Mouse (Mus musculus): Measurements from ENCODE around the gene Spock1. TPM values are rescaled to one million over a fixed set of nuclear protein-coding genes. Genes with fewer than 3 reads are reported as not detected.

The Spock1 gene
- polyA plus RNA-seq (2015; fragmentation: Illumina TruSeq; extraction: RNeasy Lipid Tissue Mini Kit (QIAGEN cat#74804); ENCODE audit: insufficient read depth, low replicate concordance), result not detected

DNA sequence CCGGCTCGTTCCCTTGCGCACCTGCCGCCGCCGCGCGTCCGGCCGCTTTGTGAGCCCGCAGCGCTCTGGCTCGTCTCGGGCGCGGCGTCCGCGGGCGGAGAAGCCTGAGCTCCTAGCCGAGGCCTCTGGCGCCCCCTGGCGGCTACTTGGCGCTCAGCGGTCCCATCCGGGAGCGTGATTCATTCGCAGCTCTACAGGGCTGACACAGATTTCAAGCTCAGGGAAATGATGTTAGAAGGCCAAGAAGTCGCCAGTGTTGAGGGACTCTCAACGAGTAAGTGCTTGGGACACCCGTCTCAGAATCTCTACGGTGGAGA lies at the start of gene Spock1:
Spock1 (minus strand) TSS at position 67 of the 317 bp plus-strand sequence.

Other genes starting within 250 kb of the Spock1 start
- gene Klhl3, start 205.3 kb upstream of the Spock1 start, polyA plus RNA-seq (2015; fragmentation: Illumina TruSeq; extraction: RNeasy Lipid Tissue Mini Kit (QIAGEN cat#74804); ENCODE audit: insufficient read depth, low replicate concordance), result 1.5 TPM
- 83.3 TPM for gene Hnrnpa0, start 220.2 kb upstream of the Spock1 start, polyA plus RNA-seq (2015; fragmentation: Illumina TruSeq; extraction: RNeasy Lipid Tissue Mini Kit (QIAGEN cat#74804); ENCODE audit: insufficient read depth, low replicate concordance)
- 93.2 TPM for gene Idnk, start 249.3 kb upstream of the Spock1 start, polyA plus RNA-seq (2015; fragmentation: Illumina TruSeq; extraction: RNeasy Lipid Tissue Mini Kit (QIAGEN cat#74804); ENCODE audit: insufficient read depth, low replicate concordance)